Mouse (Mus musculus) cerebellum, adult 2 months (tissue): ENCODE measurements around the gene Ppm1f.

Source experiments
- CTCF ChIP-seq: fragments of 200-500 bp; IDR thresholded peaks from 2 replicates; pipeline ENCODE4 v1.5.1; 2011; ENCODE audit warnings: low read depth, mild to moderate bottlenecking, control low read depth, low read length, moderate library complexity, borderline replicate concordance; ENCODE audit not compliant: insufficient read depth
- POLR2A ChIP-seq: fragments of 200-500 bp; IDR thresholded peaks from 2 replicates; pipeline ENCODE4 v1.6.1; 2011; ENCODE audit warnings: low read length, control low read depth, borderline replicate concordance; ENCODE audit not compliant: insufficient read depth

DNA sequence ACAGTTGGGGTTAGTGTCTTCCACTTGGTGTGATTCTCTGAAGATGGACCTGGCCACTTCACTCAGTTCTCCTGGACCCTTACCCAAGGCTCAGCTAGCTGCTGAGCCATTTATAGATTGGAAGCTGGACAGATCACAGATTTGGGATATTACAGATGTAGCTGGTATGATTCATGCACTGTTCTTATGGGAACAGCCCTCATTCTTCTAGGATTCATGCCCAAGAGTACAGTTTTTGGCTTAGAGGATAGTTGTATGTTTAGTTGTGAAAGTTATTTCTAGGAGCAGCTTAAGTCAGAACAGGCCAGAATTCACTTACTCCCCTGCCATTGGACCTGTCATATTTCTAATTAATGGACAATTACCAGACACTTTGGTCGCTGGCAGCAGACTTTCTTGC, 17.2 kb downstream of the Ppm1f start:
- TF ChIP-seq POLR2A (no peak), CTCF (no peak)
